Mouse (Mus musculus) embryonic fibroblast, embryonic 13.5 days (primary cell): ENCODE data around the gene Polg. TPM values are rescaled to one million over a fixed set of nuclear protein-coding genes. Genes with fewer than 3 reads are reported as not detected.

Experiments
- H3K27ac ChIP-seq: 2 replicates; pipeline ENCODE4 v1.5.1; 2012; ENCODE audit warnings: low read length, control low read depth, inconsistent platforms; ENCODE audit not compliant: insufficient read depth
- H3K4me1 ChIP-seq: 2 replicates; pipeline ENCODE4 v1.6.1; 2011; ENCODE audit warnings: low read length; ENCODE audit not compliant: control insufficient read depth, insufficient read depth
- H3K4me3 ChIP-seq: 2 replicates; pipeline ENCODE4 v1.5.1; 2011; ENCODE audit warnings: mild to moderate bottlenecking, control low read depth, low read length; ENCODE audit not compliant: insufficient read depth
- CTCF ChIP-seq: IDR thresholded peaks from 2 replicates; pipeline ENCODE4 v1.5.1; 2011; ENCODE audit warnings: mild to moderate bottlenecking, control low read depth, low read length, moderate library complexity, borderline replicate concordance; ENCODE audit not compliant: insufficient read depth
- POLR2A ChIP-seq: IDR thresholded peaks from 2 replicates; pipeline ENCODE4 v1.6.1; 2011; ENCODE audit warnings: low read depth, mild to moderate bottlenecking, control low read depth, low read length, moderate library complexity
- polyA plus RNA-seq: library from polyadenylated mRNA; stranded (reverse); fragments of >200 nt; gene quantifications from 2 replicates; pipeline ENCODE4 v1.2.4, GENCODE M21; 2011; ENCODE audit warnings: low read depth; ENCODE audit not compliant: missing spikeins, insufficient read length

Gene Polg
- polyA plus RNA-seq, 1 experiment: 53.6 TPM

DNA sequence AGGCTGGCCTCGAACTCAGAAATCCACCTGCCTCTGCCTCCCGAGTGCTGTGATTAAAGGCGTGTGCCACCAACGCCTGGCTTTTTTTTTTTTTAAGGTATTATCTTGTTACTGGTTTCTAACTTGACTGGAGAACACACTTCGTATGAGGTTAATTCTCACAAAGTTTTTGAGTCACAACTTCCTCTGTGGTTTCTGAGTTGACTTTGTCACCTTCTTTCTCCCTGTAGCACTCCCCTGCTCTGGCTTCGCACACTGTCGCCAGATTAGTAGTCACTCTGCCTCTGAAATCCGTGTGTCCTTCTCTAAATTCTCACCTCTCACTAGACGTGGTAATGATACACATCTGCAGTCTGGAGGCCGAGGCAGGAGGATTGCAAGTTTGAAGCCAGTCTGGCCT, 43.3 kb downstream of the Polg start:
- TF ChIP-seq POLR2A (no peak), CTCF (no peak)
- Histone ChIP-seq H3K4me3 (no peak overlapping the region), H3K4me1 (no peaks in the 10 kb centered on the region), H3K27ac (no peak overlapping the region)

DNA sequence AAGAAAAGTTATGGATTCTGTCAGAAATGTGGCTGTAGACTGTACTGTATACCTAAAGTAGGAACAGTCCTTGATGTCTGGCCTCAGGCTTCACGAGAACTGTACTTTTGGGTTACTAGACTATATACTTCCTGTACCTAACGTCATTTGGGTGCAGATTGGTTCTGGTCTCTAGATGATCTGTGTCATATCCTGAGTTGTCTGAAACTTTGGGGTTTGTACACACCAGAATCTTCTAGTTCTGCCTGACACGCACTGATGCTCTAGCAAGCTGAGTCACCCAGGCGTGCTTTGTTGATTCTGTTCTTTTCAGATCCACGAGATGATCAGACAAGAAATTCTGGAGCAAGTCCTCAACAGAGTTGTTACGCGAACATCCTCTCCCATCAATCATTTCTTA, 46.2 kb downstream of the Polg start:
- no peak overlapping the region for H3K27ac ChIP-seq
- no peak for TF ChIP-seq POLR2A
- no peak for TF ChIP-seq CTCF
- no peak overlapping the region for H3K4me3 ChIP-seq
- no peaks in the 10 kb centered on the region for H3K4me1 ChIP-seq

DNA sequence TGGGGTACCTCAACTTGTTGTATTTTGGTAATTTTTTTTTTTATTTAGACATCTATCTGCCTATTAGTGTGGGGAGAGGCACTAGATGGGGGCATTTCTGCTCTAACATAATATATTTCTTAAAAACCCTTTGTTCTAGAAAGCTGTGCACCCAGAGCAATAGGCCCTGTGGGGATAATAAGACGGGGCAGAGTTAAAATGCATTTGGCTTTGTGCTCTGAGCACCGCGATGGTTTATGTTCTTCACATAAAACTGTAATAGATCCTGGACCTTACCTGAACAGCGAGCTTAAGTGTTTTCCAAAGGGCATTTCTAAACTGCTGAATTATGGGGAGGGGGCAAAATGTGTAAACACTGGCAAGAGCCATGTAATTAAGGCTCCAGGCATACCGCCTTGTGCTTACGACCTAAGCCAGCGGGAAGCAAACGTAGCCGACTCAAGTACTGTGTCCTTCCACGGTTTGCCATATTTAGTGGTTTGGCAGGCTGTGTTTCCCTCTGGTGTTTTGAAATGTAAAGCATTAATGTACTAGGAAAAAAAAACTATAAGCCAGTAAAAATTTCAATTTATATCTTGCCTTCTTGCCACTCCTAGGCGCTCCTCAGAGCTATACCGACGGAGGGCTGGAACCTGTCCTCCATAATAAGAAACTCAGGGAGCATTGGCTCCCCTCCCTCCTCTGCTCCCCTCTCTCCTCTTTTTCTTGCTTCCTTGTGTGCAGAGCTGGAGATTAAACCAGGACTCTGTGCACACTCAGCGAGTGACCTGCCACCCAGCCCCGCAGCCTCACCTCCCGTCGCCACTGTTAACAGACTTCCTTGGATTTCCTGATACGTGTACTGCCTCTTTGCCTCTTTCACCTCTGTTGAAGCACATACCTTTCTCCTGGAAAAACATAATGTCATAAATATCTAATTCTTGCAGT, 51.5 kb downstream of the Polg start:
- TF ChIP-seq CTCF (no peak), POLR2A (no peak)
- Histone ChIP-seq H3K4me1 (no peaks in the 10 kb centered on the region), H3K27ac (no peak overlapping the region), H3K4me3 (no peak overlapping the region)

DNA sequence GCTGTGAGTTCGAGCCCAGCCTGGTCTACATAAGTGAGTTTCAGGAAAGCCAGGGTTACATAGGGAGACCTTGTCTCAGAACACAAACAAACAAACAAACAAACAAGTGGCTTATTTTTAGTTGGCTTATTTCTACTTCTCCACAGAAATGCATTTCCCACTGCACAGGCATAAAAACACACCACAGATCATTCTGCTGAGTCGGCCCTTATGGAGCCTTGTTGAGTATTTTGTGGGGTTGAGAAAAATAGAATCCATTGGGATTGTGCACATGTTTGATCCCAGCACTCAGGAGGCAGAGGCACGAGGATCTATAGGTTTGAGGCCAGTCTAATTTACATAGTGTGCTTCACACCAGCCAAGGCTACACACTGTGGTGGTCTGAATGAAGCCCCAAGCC, 65.9 kb downstream of the Polg start:
- TF ChIP-seq POLR2A (no peak), CTCF (no peak)
- H3K4me3 ChIP-seq: no peak overlapping the region
- H3K27ac ChIP-seq: no peak overlapping the region
- H3K4me1 ChIP-seq: no peaks in the 10 kb centered on the region

DNA sequence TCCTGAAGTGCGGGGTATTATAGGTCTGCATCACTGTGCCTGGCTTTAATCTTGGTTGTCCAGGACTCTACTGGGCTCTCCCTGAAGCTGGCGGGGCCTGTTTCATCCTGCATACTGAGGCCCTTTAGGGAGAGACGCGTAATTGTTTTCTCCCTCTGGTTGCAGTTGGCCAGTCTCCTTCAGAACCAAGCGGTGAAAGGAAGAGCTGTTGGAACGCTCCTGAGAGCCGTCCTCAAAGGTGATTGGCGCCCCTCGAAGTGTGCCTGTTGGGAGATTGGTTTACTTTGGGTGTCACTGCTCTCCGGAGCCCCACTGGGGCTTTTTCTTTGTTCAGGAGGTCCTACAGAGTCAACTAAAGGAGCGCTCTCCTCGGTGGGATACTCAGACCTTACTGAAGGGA, 67.2 kb downstream of the Polg start:
- Histone ChIP-seq H3K4me1 (no peaks in the 10 kb centered on the region), H3K4me3 (no peak overlapping the region), H3K27ac (no peak overlapping the region)
- no peak for TF ChIP-seq POLR2A
- TF ChIP-seq CTCF: no peak

DNA sequence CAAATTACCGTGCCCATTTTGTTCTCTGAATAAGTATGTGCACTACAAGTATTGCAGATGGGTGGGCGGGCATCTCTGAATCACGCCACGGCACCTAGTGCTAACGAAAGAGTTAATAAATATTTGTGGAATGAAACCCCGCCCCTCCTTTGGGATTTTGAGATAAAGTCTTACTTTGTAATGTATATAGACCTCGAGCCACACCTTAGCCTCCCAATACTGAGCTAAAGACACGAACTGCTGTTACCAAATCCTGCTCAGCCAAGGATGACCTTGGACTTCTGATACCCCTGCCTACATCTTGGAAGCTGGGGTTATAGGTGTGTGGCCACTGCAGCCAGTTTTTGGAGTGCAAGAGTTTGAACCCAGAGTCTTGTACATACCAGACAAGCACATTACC, 67.7 kb downstream of the Polg start:
- Histone ChIP-seq H3K4me3 (no peak overlapping the region), H3K4me1 (no peaks in the 10 kb centered on the region), H3K27ac (no peak overlapping the region)
- TF ChIP-seq CTCF (no peak), POLR2A (no peak)

DNA sequence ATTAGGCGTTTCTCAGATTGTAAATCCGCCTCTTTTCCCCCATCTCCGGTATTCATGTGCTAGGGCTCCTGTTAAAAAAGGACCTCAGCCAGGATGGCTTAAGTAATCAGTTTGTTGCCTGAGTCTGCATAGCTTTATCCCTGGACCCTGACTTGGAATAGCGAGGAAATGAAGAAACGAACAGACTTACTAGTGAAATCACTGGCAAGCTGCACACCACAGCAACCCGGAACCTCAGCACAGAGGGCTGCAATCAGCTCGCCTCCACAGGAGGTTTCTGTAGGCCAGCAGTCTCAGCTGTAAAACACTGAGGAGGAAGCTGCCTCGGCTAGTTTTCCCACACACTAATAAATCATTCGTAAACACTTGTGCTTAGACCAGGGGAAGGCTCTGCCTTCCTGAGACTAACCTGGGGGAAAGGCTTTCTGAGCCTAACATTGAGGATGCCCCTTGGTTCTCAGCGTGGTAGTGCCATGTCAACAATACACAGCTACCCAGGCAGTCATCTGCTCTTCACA, 68.7 kb downstream of the Polg start:
- no peak overlapping the region for H3K27ac ChIP-seq
- H3K4me3 ChIP-seq: no peak overlapping the region
- no peaks in the 10 kb centered on the region for H3K4me1 ChIP-seq
- TF ChIP-seq CTCF (no peak), POLR2A (no peak)

Other genes with a start within 250 kb of the Polg start
- gene Abhd2, start 193.2 kb downstream of the Polg start, polyA plus RNA-seq: 80.4 and 80.5 TPM in 2 replicates
- gene Rlbp1, start 79.3 kb downstream of the Polg start, polyA plus RNA-seq: not detected in 2 replicates
- 6.1 and 10.7 TPM in 2 replicates for gene Fanci, start 74.4 kb downstream of the Polg start, polyA plus RNA-seq
- not detected in 2 replicates for gene Rhcg, start 151.3 kb upstream of the Polg start, polyA plus RNA-seq
- 5.5 and 7.3 TPM in 2 replicates for gene Ticrr, start 193.8 kb upstream of the Polg start, polyA plus RNA-seq
- 3.5 and 5.3 TPM in 2 replicates for gene Kif7, start 249.4 kb upstream of the Polg start, polyA plus RNA-seq